Mouse (Mus musculus) neural tube, embryonic 12.5 days (tissue): Measurements from ENCODE around the gene Gjb3. TPM values are rescaled to one million over a fixed set of nuclear protein-coding genes. Genes with fewer than 3 reads are reported as not detected.
A peak's percentile ranks its signal among the peaks of the same experiment; 100 is the strongest.

Experiments used
- ATAC-seq: fragments of 200-750 bp; cut with Nextera tagmentation; 2 replicates; pipeline ENCODE4 v1.8.0; 2017; ENCODE audit warnings: low read depth, mild to moderate bottlenecking, moderate TSS enrichment, moderate library complexity; ENCODE audit not compliant: low FRiP score
- H3K27ac ChIP-seq: fragments of 300-500 bp; sonication (generic); 2 replicates; pipeline ENCODE4 v1.5.1; 2016
- H3K27me3 ChIP-seq: fragments of 300-500 bp; sonication (generic); replicated peaks from 2 replicates; pipeline ENCODE4 v1.6.1; 2016; ENCODE audit warnings: mild to moderate bottlenecking
- H3K36me3 ChIP-seq: fragments of 300-500 bp; sonication (generic); 2 replicates; pipeline ENCODE4 v1.6.1; 2016; ENCODE audit warnings: mild to moderate bottlenecking
- H3K4me1 ChIP-seq: fragments of 300-500 bp; sonication (generic); 2 replicates; pipeline ENCODE4 v1.6.1; 2016
- H3K4me2 ChIP-seq: fragments of 300-500 bp; sonication (generic); replicated peaks from 2 replicates; pipeline ENCODE4 v1.6.1; 2016; ENCODE audit warnings: mild to moderate bottlenecking
- H3K4me3 ChIP-seq: fragments of 300-500 bp; sonication (generic); 2 replicates; pipeline ENCODE4 v1.5.1; 2016
- H3K9ac ChIP-seq: fragments of 300-500 bp; sonication (generic); 2 replicates; pipeline ENCODE4 v1.6.1; 2016; ENCODE audit warnings: mild to moderate bottlenecking
- H3K9me3 ChIP-seq: fragments of 300-500 bp; sonication (generic); 2 replicates; pipeline ENCODE4 v1.6.1; 2016; ENCODE audit warnings: mild to moderate bottlenecking
- WGBS: fragments of 180-500 bp; shearing (Covaris S2); methylation state at CpG from one replicate; pipeline ENCODE4 v1.1.7; 2016; 5-methylcytosine and 5-hydroxymethylcytosine counted together
- polyA plus RNA-seq: library from polyadenylated mRNA; unstranded; fragments of >200 nt; fragmentation: Nextera tagmentation; extraction: Ambion mirVana; gene quantifications from 2 replicates; pipeline ENCODE4 v1.2.1, GENCODE M21; 2016

Gjb3 gene
- 0.77 and 0.85 TPM in 2 replicates for polyA plus RNA-seq

- 2% methylated on average over 49 of the region's 49 CpGs for WGBS
- ATAC-seq = no peak
These were observed at the start of gene Gjb3 for GRCm38 (mm10) chr4:127330181-127331100. TSS of gene Gjb3 (minus strand) at chr4:127330844.

GRCm38 (mm10) chr4:127377344-127377743 lies 46.7 kb upstream of the Gjb3 start:
- Histone ChIP-seq H3K27ac (no peak overlapping the region), H3K36me3 (no peaks in the 10 kb centered on the region), H3K4me2 (no peak overlapping the region), H3K9me3 (no peaks in the 10 kb centered on the region), H3K4me1 (peaks cover 9% of the 10 kb centered on the region; the same call in 1 of the 2 replicates), H3K4me3 (no peak overlapping the region), H3K9ac (no peak overlapping the region), H3K27me3 (no peaks in the 10 kb centered on the region)
- WGBS = 40% methylated on average over 4 of the region's 4 CpGs
- ATAC-seq = no peak

More at GRCm38 (mm10) chr4:127330181-127331100, at the start of gene Gjb3:
- no peaks in the 10 kb centered on the region for H3K9me3 ChIP-seq
- peaks cover 74% of the 10 kb centered on the region for H3K27me3 ChIP-seq
- no peaks in the 10 kb centered on the region for H3K36me3 ChIP-seq
- peak within 1 kb of the TSS; percentile 16 for H3K4me3 ChIP-seq
- peak within 1 kb of the TSS; percentile 48 for H3K4me2 ChIP-seq
- no peak within 1 kb of the TSS for H3K27ac ChIP-seq
- H3K4me1 ChIP-seq = peaks cover 18% of the 10 kb centered on the region
- H3K9ac ChIP-seq = no peak within 1 kb of the TSS

- Histone ChIP-seq H3K27me3 (no peaks in the 10 kb centered on the region), H3K9me3 (no peaks in the 10 kb centered on the region), H3K9ac (no peak overlapping the region), H3K36me3 (no peaks in the 10 kb centered on the region), H3K4me2 (no peak overlapping the region), H3K4me1 (peaks cover 9% of the 10 kb centered on the region; the same call in 1 of the 2 replicates), H3K27ac (no peak overlapping the region), H3K4me3 (no peak overlapping the region)
- peak; percentile 68 for ATAC-seq
- 68% methylated on average over 17 of the region's 17 CpGs for WGBS
These were observed 45.0 kb upstream of the Gjb3 start for GRCm38 (mm10) chr4:127375541-127376177.

- Histone ChIP-seq H3K9me3 (no peaks in the 10 kb centered on the region), H3K9ac (no peak overlapping the region), H3K27ac (no peak overlapping the region), H3K36me3 (no peaks in the 10 kb centered on the region), H3K4me3 (no peak overlapping the region), H3K27me3 (no peaks in the 10 kb centered on the region), H3K4me1 (peaks cover 9% of the 10 kb centered on the region; the same call in 1 of the 2 replicates), H3K4me2 (no peak overlapping the region)
- WGBS = 84% methylated on average over 4 of the region's 4 CpGs
- ATAC-seq = no peak
These were observed 44.0 kb upstream of the Gjb3 start for GRCm38 (mm10) chr4:127374645-127375044.

- no peak overlapping the region for H3K4me2 ChIP-seq
- no peak overlapping the region for H3K27ac ChIP-seq
- H3K4me1 ChIP-seq = peaks cover 9% of the 10 kb centered on the region
- 68% methylated on average over 8 of the region's 8 CpGs for WGBS
- H3K27me3 ChIP-seq = no peaks in the 10 kb centered on the region
- ATAC-seq = no peak
- no peak overlapping the region for H3K9ac ChIP-seq
- H3K36me3 ChIP-seq = no peaks in the 10 kb centered on the region
- H3K4me3 ChIP-seq = no peak overlapping the region
- no peaks in the 10 kb centered on the region for H3K9me3 ChIP-seq
These were observed 42.8 kb upstream of the Gjb3 start for GRCm38 (mm10) chr4:127373491-127373890.

GRCm38 (mm10) chr4:127371546-127371945 lies 40.9 kb upstream of the Gjb3 start:
- Histone ChIP-seq H3K27me3 (no peaks in the 10 kb centered on the region), H3K4me1 (peaks cover 9% of the 10 kb centered on the region), H3K4me2 (no peak overlapping the region), H3K27ac (no peak overlapping the region), H3K9me3 (no peaks in the 10 kb centered on the region), H3K4me3 (no peak overlapping the region), H3K9ac (no peak overlapping the region), H3K36me3 (no peaks in the 10 kb centered on the region)
- ATAC-seq = no peak
- WGBS = 80% methylated on average over 5 of the region's 5 CpGs

GRCm38 (mm10) chr4:127370447-127370846 lies 39.8 kb upstream of the Gjb3 start:
- no peak overlapping the region for H3K4me2 ChIP-seq
- no peak overlapping the region for H3K9ac ChIP-seq
- no peak overlapping the region for H3K27ac ChIP-seq
- H3K4me3 ChIP-seq = no peak overlapping the region
- no peak for ATAC-seq
- H3K27me3 ChIP-seq = no peaks in the 10 kb centered on the region
- WGBS = 47% methylated on average over 2 of the region's 2 CpGs
- H3K9me3 ChIP-seq = no peaks in the 10 kb centered on the region
- H3K36me3 ChIP-seq = no peaks in the 10 kb centered on the region
- peaks cover 7% of the 10 kb centered on the region for H3K4me1 ChIP-seq

- Histone ChIP-seq H3K9ac (no peak overlapping the region), H3K27ac (no peak overlapping the region), H3K4me3 (no peak overlapping the region), H3K4me2 (no peak overlapping the region), H3K27me3 (no peaks in the 10 kb centered on the region), H3K36me3 (no peaks in the 10 kb centered on the region), H3K9me3 (no peaks in the 10 kb centered on the region), H3K4me1 (peaks cover 15% of the 10 kb centered on the region)
- 36% methylated on average over 13 of the region's 13 CpGs for WGBS
- peak; percentile 41; the same call in 1 of the 2 replicates for ATAC-seq
These were observed 37.8 kb upstream of the Gjb3 start for GRCm38 (mm10) chr4:127368379-127368973.

- no peak for ATAC-seq
- H3K4me1 ChIP-seq = peaks cover 14% of the 10 kb centered on the region
- WGBS = 21% methylated on average over 4 of the region's 4 CpGs
- no peak overlapping the region for H3K9ac ChIP-seq
- no peak overlapping the region for H3K4me2 ChIP-seq
- no peaks in the 10 kb centered on the region for H3K36me3 ChIP-seq
- peak overlapping the region; percentile 4; the same call in 1 of the 2 replicates for H3K27ac ChIP-seq
- no peaks in the 10 kb centered on the region for H3K9me3 ChIP-seq
- H3K27me3 ChIP-seq = no peaks in the 10 kb centered on the region
- H3K4me3 ChIP-seq = no peak overlapping the region
These were observed 35.2 kb upstream of the Gjb3 start for GRCm38 (mm10) chr4:127365834-127366233.

- H3K27ac ChIP-seq = peak overlapping the region; percentile 4; the same call in 1 of the 2 replicates
- ATAC-seq = no peak
- 15% methylated on average over 5 of the region's 5 CpGs for WGBS
- H3K4me3 ChIP-seq = no peak overlapping the region
- peaks cover 14% of the 10 kb centered on the region for H3K4me1 ChIP-seq
- no peaks in the 10 kb centered on the region for H3K9me3 ChIP-seq
- H3K9ac ChIP-seq = no peak overlapping the region
- no peaks in the 10 kb centered on the region for H3K36me3 ChIP-seq
- no peaks in the 10 kb centered on the region for H3K27me3 ChIP-seq
- H3K4me2 ChIP-seq = no peak overlapping the region
These were observed 34.8 kb upstream of the Gjb3 start for GRCm38 (mm10) chr4:127365433-127365832.

- Histone ChIP-seq H3K9me3 (no peaks in the 10 kb centered on the region), H3K27ac (no peak overlapping the region), H3K9ac (no peak overlapping the region), H3K4me1 (peaks cover 14% of the 10 kb centered on the region), H3K4me3 (no peak overlapping the region), H3K4me2 (no peak overlapping the region), H3K36me3 (no peaks in the 10 kb centered on the region), H3K27me3 (no peaks in the 10 kb centered on the region)
- no peak for ATAC-seq
- 63% methylated on average over 6 of the region's 6 CpGs for WGBS
These were observed 33.8 kb upstream of the Gjb3 start for GRCm38 (mm10) chr4:127364431-127364830.

GRCm38 (mm10) chr4:127363331-127363730 lies 32.7 kb upstream of the Gjb3 start:
- no peaks in the 10 kb centered on the region for H3K27me3 ChIP-seq
- ATAC-seq = no peak
- H3K9ac ChIP-seq = no peak overlapping the region
- H3K9me3 ChIP-seq = no peaks in the 10 kb centered on the region
- H3K27ac ChIP-seq = no peak overlapping the region
- H3K4me2 ChIP-seq = no peak overlapping the region
- no peaks in the 10 kb centered on the region for H3K36me3 ChIP-seq
- 60% methylated on average over 4 of the region's 4 CpGs for WGBS
- H3K4me1 ChIP-seq = peaks cover 14% of the 10 kb centered on the region; the same call in 1 of the 2 replicates
- no peak overlapping the region for H3K4me3 ChIP-seq
